Mouse (Mus musculus) liver, embryonic 14.5 days (tissue): Measurements from ENCODE around the gene Gas2.

ENCODE experiments used
- CTCF ChIP-seq: IDR thresholded peaks from 2 replicates; pipeline ENCODE4 v1.5.1; 2016; ENCODE audit warnings: antibody characterized with exemption, low read depth, control low read depth
- EP300 ChIP-seq: IDR thresholded peaks from 2 replicates; pipeline ENCODE4 v1.6.1; 2016; ENCODE audit warnings: antibody characterized with exemption, low read depth

DNA sequence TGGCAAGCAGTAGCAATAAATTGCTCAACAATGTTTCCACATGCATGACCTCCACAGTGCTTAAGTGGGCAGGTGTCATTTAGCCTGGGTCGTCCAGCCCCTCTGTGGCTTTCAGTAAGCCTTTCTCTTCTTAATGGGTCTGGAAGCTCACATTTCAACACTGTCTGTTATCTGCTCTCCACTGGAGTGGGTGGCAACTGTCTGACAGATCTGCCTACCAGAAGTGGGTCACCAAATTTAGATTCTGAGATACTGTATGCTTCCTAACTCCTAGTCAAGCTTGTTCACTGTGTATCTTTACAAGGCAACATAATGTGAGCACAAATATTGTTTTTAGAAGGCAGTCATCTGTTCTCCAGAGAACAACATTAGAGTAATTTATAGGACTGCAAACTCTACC, 120.5 kb downstream of the Gas2 start:
- TF ChIP-seq EP300 (no peak), CTCF (no peak)
